Mouse (Mus musculus) spleen, adult 2 months (tissue): ENCODE measurements around the gene Ces2h.

ENCODE experiments used
- CTCF ChIP-seq: fragments of 200-500 bp; IDR thresholded peaks from 2 replicates; pipeline ENCODE4 v1.5.1; 2011; ENCODE audit warnings: mild to moderate bottlenecking, inconsistent platforms; ENCODE audit not compliant: insufficient read depth, insufficient read length, insufficient replicate concordance; ENCODE audit errors: extremely low read depth
- POLR2A ChIP-seq: fragments of 200-500 bp; IDR thresholded peaks from 2 replicates; pipeline ENCODE4 v1.6.1; 2011; ENCODE audit warnings: low read depth, low read length, inconsistent platforms

- TF ChIP-seq CTCF (no peak), POLR2A (no peak)
Measured at GRCm38 (mm10) chr8:105010000-105010399, 9.3 kb downstream of the Ces2h start.
